10 mouse cellular contexts compared by ENCODE assay signal in genomic region chr5:123499717-123500116, GRCm38 (mm10). TPM values are rescaled to one million over a fixed set of nuclear protein-coding genes. Genes with fewer than 3 reads are reported as not detected.
DNase-seq lines count a peak whose midpoint lies in the region; ATAC-seq and TF ChIP-seq lines count a peak whose summit lies in the region.
"Had no signal": no experiment of that assay in that cellular context is flagged by ENCODE, and none has a peak within 500 bp of the region (broad histone marks: within the 10 kb centered on the region; RNA-seq: fewer than 3 reads in every experiment).

No protein-coding gene starts in this region.

- no peak for ATAC-seq in erythroid progenitor cell, adult 5-6 weeks (replicated peaks; ENCODE audit: low FRiP score, poor library complexity, severe bottlenecking)

- intact Hi-C loops in gastrocnemius, adult 2 months (cut with DNase I), result loop anchor here (5.0 kb wide), 1 partner anchor 122 kb away; no protein-coding TSS in a partner anchor
- intact Hi-C loops in gastrocnemius, postnatal 14 days (cut with DNase I; ENCODE audit: low total_unique reads), result loop anchor here (5.0 kb wide), 2 partner anchors 47 to 127 kb away; no protein-coding TSS in a partner anchor

- H3K4me3 ChIP-seq in gastrocnemius, adult 2 months, result no peak overlapping the region
- H3K4me3 ChIP-seq: liver, embryonic 15.5 days had no signal

- H3K27ac ChIP-seq in gastrocnemius, adult 2 months, result no peak overlapping the region
- H3K27ac ChIP-seq: liver, embryonic 15.5 days had no signal

- DNase-seq in gastrocnemius, adult 2 months, result no peak
- DNase-seq in gastrocnemius, postnatal 14 days, result no peak
- peak; percentile 50 for DNase-seq in right cerebral cortex, adult 18-20 months
- DNase-seq in right cerebral cortex, postnatal 4 days, result no peak
- peak; percentile 39 for DNase-seq in cerebellum, adult 11 months
- DNase-seq in layer of hippocampus, adult 8-10 months (ENCODE audit: low spot score in 2 of 2), result peak; percentile 48 to 63
- peak; percentile 64 for DNase-seq in thymus, postnatal 0 days (ENCODE audit: low spot score)

- TF ChIP-seq CTCF in gastrocnemius, adult 2 months (IDR thresholded peaks at IDR 0.05), result peak; percentile 61

RNA-seq across cellular contexts. Expression of gene Il31, which starts 10.4 kb away (rescaled TPM):
- not detected for total RNA-seq in gastrocnemius, adult 2 months (2021)
- total RNA-seq in gastrocnemius, postnatal 14 days (2021), result not detected
- total RNA-seq in layer of hippocampus, adult 8-10 months (2022), result not detected
- polyA plus RNA-seq in thymus, postnatal 0 days (2015; fragmentation: Nextera tagmentation; extraction: Ambion mirVana), result 0.17 and 0.49 TPM in 2 replicates
- total RNA-seq in erythroid progenitor cell, adult 5-6 weeks (2015; ENCODE audit: low replicate concordance), result not detected in 2 replicates
- not detected in 2 replicates for total RNA-seq in erythroid progenitor cell, adult 5-6 weeks (2017; ENCODE audit: low replicate concordance)
- polyA plus RNA-seq: gonadal fat pad, adult 2 months had no signal

RNA-seq across cellular contexts. Expression of gene B3gnt4, which starts 10.5 kb away (rescaled TPM):
- total RNA-seq in gastrocnemius, adult 2 months (2021), result not detected
- not detected for total RNA-seq in gastrocnemius, postnatal 14 days (2021)
- 1 to 10 TPM in 3 of 4 experiments, under 1 TPM in 1; 0.55 to 1.9 (median 1.3) TPM for total RNA-seq in layer of hippocampus, adult 8-10 months (2022)
- 0.42 and 0.48 TPM in 2 replicates for polyA plus RNA-seq in thymus, postnatal 0 days (2015; fragmentation: Nextera tagmentation; extraction: Ambion mirVana)
- total RNA-seq in erythroid progenitor cell, adult 5-6 weeks (2015; ENCODE audit: low replicate concordance), result not detected in 2 replicates
- not detected in 2 replicates for total RNA-seq in erythroid progenitor cell, adult 5-6 weeks (2017; ENCODE audit: low replicate concordance)
- polyA plus RNA-seq: liver, embryonic 15.5 days had no signal

RNA-seq across cellular contexts. Expression of gene Lrrc43, which starts 10.6 kb away (rescaled TPM):
- not detected for total RNA-seq in gastrocnemius, adult 2 months (2021)
- total RNA-seq in gastrocnemius, postnatal 14 days (2021), result not detected
- total RNA-seq in layer of hippocampus, adult 8-10 months (2022), result under 1 TPM; 0.72 to 0.93 (median 0.85) TPM
- 0.09 and 0.10 TPM in 2 replicates for polyA plus RNA-seq in thymus, postnatal 0 days (2015; fragmentation: Nextera tagmentation; extraction: Ambion mirVana)
- not detected in 2 replicates for total RNA-seq in erythroid progenitor cell, adult 5-6 weeks (2015; ENCODE audit: low replicate concordance)
- not detected in 2 replicates for total RNA-seq in erythroid progenitor cell, adult 5-6 weeks (2017; ENCODE audit: low replicate concordance)
- polyA plus RNA-seq: liver, embryonic 15.5 days had no signal

RNA-seq across cellular contexts. Expression of gene Diablo, which starts 24.3 kb away (rescaled TPM):
- 10 to 100 TPM; 37.7 to 47.7 TPM for total RNA-seq in gastrocnemius, adult 2 months (2021)
- 10 to 100 TPM; 35.7 to 36.8 TPM for total RNA-seq in gastrocnemius, postnatal 14 days (2021)
- total RNA-seq in layer of hippocampus, adult 8-10 months (2022), result 10 to 100 TPM; 29.8 to 34.4 (median 31.1) TPM
- polyA plus RNA-seq in thymus, postnatal 0 days (2015; fragmentation: Nextera tagmentation; extraction: Ambion mirVana), result 131 and 139 TPM in 2 replicates
- total RNA-seq in erythroid progenitor cell, adult 5-6 weeks (2015; ENCODE audit: low replicate concordance), result 13.0 and 28.8 TPM in 2 replicates
- 27.0 and 49.5 TPM in 2 replicates for total RNA-seq in erythroid progenitor cell, adult 5-6 weeks (2017; ENCODE audit: low replicate concordance)

RNA-seq across cellular contexts. Expression of gene Gm49027, which starts 25.6 kb away (rescaled TPM):
- under 1 TPM in 1 of 2 experiments, not detected in 1; 0.36 TPM for total RNA-seq in gastrocnemius, adult 2 months (2021)
- total RNA-seq in gastrocnemius, postnatal 14 days (2021), result under 1 TPM; 0.16 to 0.29 TPM
- total RNA-seq in layer of hippocampus, adult 8-10 months (2022), result 1 to 10 TPM; 4.2 to 7.8 (median 5.3) TPM
- 0.21 TPM in 1 of 2 replicates, not detected in the other for polyA plus RNA-seq in thymus, postnatal 0 days (2015; fragmentation: Nextera tagmentation; extraction: Ambion mirVana)
- not detected in 2 replicates for total RNA-seq in erythroid progenitor cell, adult 5-6 weeks (2015; ENCODE audit: low replicate concordance)
- not detected in 2 replicates for total RNA-seq in erythroid progenitor cell, adult 5-6 weeks (2017; ENCODE audit: low replicate concordance)

Comparison
In these comparisons a context has a peak if more than half of its experiments do, and no peak if none do; other contexts are left out.
1. DNase-seq: peak in right cerebral cortex, adult 18-20 months (single experiment), cerebellum, adult 11 months (single experiment), layer of hippocampus, adult 8-10 months (2 of 2) and thymus, postnatal 0 days (single experiment); none in gastrocnemius, adult 2 months (single experiment), gastrocnemius, postnatal 14 days (single experiment) and right cerebral cortex, postnatal 4 days (single experiment).